ENCODE assay signal across 31 mouse cellular contexts in the genomic region with DNA sequence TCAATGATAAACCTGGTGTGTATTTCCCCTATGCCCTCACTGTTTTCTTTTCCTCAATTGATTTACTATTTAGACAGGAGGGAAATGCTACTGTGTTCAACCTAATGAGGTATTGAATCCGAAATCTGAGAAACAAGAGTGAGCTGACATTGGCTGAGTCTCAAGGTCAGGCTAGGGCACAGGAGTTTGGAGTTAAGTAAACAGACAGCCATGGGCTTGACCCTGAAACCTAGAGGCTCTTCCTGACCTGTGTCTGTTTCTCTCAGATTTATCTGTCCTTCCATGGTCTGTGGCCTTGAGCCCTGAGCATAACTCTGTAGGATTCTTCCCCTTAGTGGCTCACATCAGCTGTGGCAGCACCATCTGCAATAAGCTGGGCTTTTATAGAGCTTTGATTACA. TPM values are rescaled to one million over a fixed set of nuclear protein-coding genes. Genes with fewer than 3 reads are reported as not detected.
DNase-seq lines count a peak whose midpoint lies in the region; ATAC-seq and TF ChIP-seq lines count a peak whose summit lies in the region.
"Had no signal": no experiment of that assay in that cellular context is flagged by ENCODE, and none has a peak within 500 bp of the region (broad histone marks: within the 10 kb centered on the region; RNA-seq: fewer than 3 reads in every experiment).

No protein-coding gene starts in this region.

- H3K9ac ChIP-seq in liver, adult 2 months (ENCODE audit: low read depth, low read length): no peak overlapping the region
- no peak overlapping the region for H3K9ac ChIP-seq in liver, postnatal 0 days (replicated peaks)
- H3K9ac ChIP-seq: embryonic facial prominence, embryonic 13.5 days; forebrain, embryonic 15.5 days; hindbrain, embryonic 12.5 days; intestine, embryonic 15.5 days; limb, embryonic 13.5 days; liver, embryonic 15.5 days; midbrain, embryonic 13.5 days; neural tube, embryonic 13.5 days had no signal

- H3K79me2 ChIP-seq in liver, adult 2 months (ENCODE audit: control insufficient read depth, insufficient read depth, low read length): no peaks in the 10 kb centered on the region

- 12% methylated on average over 1 of the region's 1 CpGs for WGBS in liver, adult 2 months
- WGBS in liver, postnatal 0 days (ENCODE audit: insufficient replicate concordance): 54% methylated on average over 1 of the region's 1 CpGs

- no peaks in the 10 kb centered on the region for H3K9me3 ChIP-seq in liver, postnatal 0 days (ENCODE audit: low read length)
- H3K9me3 ChIP-seq: embryonic facial prominence, embryonic 13.5 days; forebrain, embryonic 10.5 days; forebrain, embryonic 15.5 days; heart, embryonic 10.5 days; hindbrain, embryonic 12.5 days; intestine, embryonic 15.5 days; limb, embryonic 13.5 days; liver, embryonic 15.5 days; midbrain, embryonic 13.5 days; neural tube, embryonic 13.5 days had no signal

- no peak overlapping the region for H3K4me2 ChIP-seq in liver, postnatal 0 days (ENCODE audit: low read depth, low read length)
- H3K4me2 ChIP-seq: embryonic facial prominence, embryonic 13.5 days; forebrain, embryonic 15.5 days; hindbrain, embryonic 12.5 days; intestine, embryonic 15.5 days; limb, embryonic 13.5 days; liver, embryonic 15.5 days; midbrain, embryonic 13.5 days; neural tube, embryonic 13.5 days had no signal

- no peaks in the 10 kb centered on the region for H3K36me3 ChIP-seq in liver, adult 2 months (ENCODE audit: control insufficient read depth, insufficient read depth, low read length)
- no peaks in the 10 kb centered on the region for H3K36me3 ChIP-seq in liver, postnatal 0 days (replicated peaks; ENCODE audit: insufficient read depth, low read length)
- H3K36me3 ChIP-seq: embryonic facial prominence, embryonic 13.5 days; forebrain, embryonic 10.5 days; forebrain, embryonic 15.5 days; G1E; heart, embryonic 10.5 days; hindbrain, embryonic 12.5 days; intestine, embryonic 15.5 days; limb, embryonic 13.5 days; liver, embryonic 15.5 days; midbrain, embryonic 13.5 days; neural tube, embryonic 13.5 days had no signal

- peaks cover 5% of the 10 kb centered on the region for H3K4me1 ChIP-seq in liver, adult 2 months (ENCODE audit: control insufficient read depth, insufficient read depth, low read length)
- no peaks in the 10 kb centered on the region for H3K4me1 ChIP-seq in liver, postnatal 0 days (ENCODE audit: insufficient read depth)
- H3K4me1 ChIP-seq: embryonic facial prominence, embryonic 13.5 days; forebrain, embryonic 10.5 days; forebrain, embryonic 15.5 days; heart, embryonic 10.5 days; hindbrain, embryonic 12.5 days; intestine, embryonic 15.5 days; limb, embryonic 13.5 days; liver, embryonic 15.5 days; megakaryocyte, embryonic 14.5 days; midbrain, embryonic 13.5 days; neural tube, embryonic 13.5 days had no signal

- TF ChIP-seq EP300 in liver, postnatal 0 days (IDR thresholded peaks at IDR 0.05; ENCODE audit: low read depth): no peak

- no peak overlapping the region for H3K27ac ChIP-seq in liver, adult 2 months (replicated peaks; ENCODE audit: insufficient read depth, low read depth, low read length)
- no peak overlapping the region for H3K27ac ChIP-seq in liver, postnatal 0 days (ENCODE audit: low read depth)
- H3K27ac ChIP-seq: embryonic facial prominence, embryonic 13.5 days; forebrain, embryonic 10.5 days; forebrain, embryonic 15.5 days; heart, embryonic 10.5 days; hindbrain, embryonic 12.5 days; hindbrain, postnatal 0 days; intestine, embryonic 15.5 days; limb, embryonic 13.5 days; liver, embryonic 15.5 days; midbrain, embryonic 13.5 days; neural tube, embryonic 13.5 days had no signal

- TF ChIP-seq CTCF in liver, adult 2 months (IDR thresholded peaks at IDR 0.05; ENCODE audit: low read depth, low read length): no peak
- no peak for TF ChIP-seq CTCF in liver, postnatal 0 days (IDR thresholded peaks at IDR 0.05; ENCODE audit: low read depth)

- TF ChIP-seq POLR2A in liver, adult 2 months (IDR thresholded peaks at IDR 0.05; ENCODE audit: extremely low read depth, insufficient read depth, low read length): no peak

- H3K27me3 ChIP-seq in liver, adult 2 months (ENCODE audit: control insufficient read depth, insufficient read depth, low read length): no peaks in the 10 kb centered on the region
- no peaks in the 10 kb centered on the region for H3K27me3 ChIP-seq in liver, postnatal 0 days (ENCODE audit: insufficient read depth, low read length)
- H3K27me3 ChIP-seq: embryonic facial prominence, embryonic 13.5 days; forebrain, embryonic 15.5 days; hindbrain, embryonic 12.5 days; intestine, embryonic 15.5 days; limb, embryonic 13.5 days; liver, embryonic 15.5 days; megakaryocyte, embryonic 14.5 days; midbrain, embryonic 13.5 days; neural tube, embryonic 13.5 days had no signal

- ATAC-seq in liver, postnatal 0 days: peak; percentile 43; the same call in 1 of the 2 replicates
- ATAC-seq: forebrain, embryonic 15.5 days; hindbrain, postnatal 0 days; intestine, embryonic 15.5 days; midbrain, embryonic 13.5 days had no signal

- H3K4me3 ChIP-seq in liver, adult 2 months (ENCODE audit: insufficient read depth, low read depth, low read length): no peak overlapping the region
- no peak overlapping the region for H3K4me3 ChIP-seq in liver, postnatal 0 days (ENCODE audit: low read depth, low read length)
- H3K4me3 ChIP-seq: embryonic facial prominence, embryonic 13.5 days; forebrain, embryonic 10.5 days; forebrain, embryonic 15.5 days; heart, embryonic 10.5 days; hindbrain, embryonic 12.5 days; intestine, embryonic 15.5 days; limb, embryonic 13.5 days; liver, embryonic 15.5 days; megakaryocyte, embryonic 14.5 days; midbrain, embryonic 13.5 days; neural tube, embryonic 13.5 days had no signal

- DNase-seq in adrenal gland, adult 2 months: peak; percentile 46
- no peak for DNase-seq in adrenal gland, postnatal 4 days (ENCODE audit: low spot score in 2 of 2)
- DNase-seq in liver, adult 2 months (ENCODE audit: extremely low read depth, low read depth, low spot score): peak; percentile 79
- no peak for DNase-seq in liver
- peak; percentile 2 for DNase-seq in adrenal gland, postnatal 25 days
- no peak for DNase-seq in liver, postnatal 0 days
- no peak for DNase-seq in spleen, adult 12 weeks (ENCODE audit: low spot score)
- no peak for DNase-seq in thymus, postnatal 0 days (ENCODE audit: low spot score)
- DNase-seq: cerebellum, adult 8-10 months; cerebellum, postnatal 36 days; gastrocnemius, postnatal 25 days; heart, adult 11 months; heart, postnatal 36 days; kidney, adult 9 months; kidney, postnatal 4 days; lung, postnatal 4 days; right cerebral cortex, adult 18-20 months; thymus, postnatal 25 days had no signal

RNA-seq across cellular contexts. Expression of gene Rgs7, which starts 37.6 kb away (rescaled TPM):
- 10 to 100 TPM; 22.3 TPM for total RNA-seq in adrenal gland, adult 2 months (2021)
- polyA plus RNA-seq in adrenal gland, adult 2 months (2012; rRNA removed): 2.1 and 2.7 TPM in 2 replicates
- 1 to 10 TPM; 6.9 to 9.2 TPM for total RNA-seq in adrenal gland, postnatal 4 days (2021)
- total RNA-seq in liver, adult 2 months (2014; rRNA removed): 0.09 and 0.40 TPM in 2 replicates
- polyA plus RNA-seq in liver, adult 2 months (2012; rRNA removed): 0.11 TPM in 1 of 2 replicates, not detected in the other
- 11.2 and 12.1 TPM in 2 replicates for total RNA-seq in adrenal gland, postnatal 25 days (2021)
- polyA plus RNA-seq in liver, postnatal 0 days (2015; fragmentation: Nextera tagmentation; extraction: Ambion mirVana): not detected in 2 replicates
- 0.12 TPM in 1 of 2 replicates, not detected in the other for polyA plus RNA-seq in thymus, postnatal 0 days (2015; fragmentation: Nextera tagmentation; extraction: Ambion mirVana)
- polyA plus RNA-seq: G1E; liver, embryonic 15.5 days had no signal

Comparison
In these comparisons a context has a peak if more than half of its experiments do, and no peak if none do; other contexts are left out.
1. DNase-seq: peak in adrenal gland, adult 2 months (single experiment), liver, adult 2 months (single experiment) and adrenal gland, postnatal 25 days (single experiment); none in adrenal gland, postnatal 4 days (0 of 2), liver (single experiment), liver, postnatal 0 days (single experiment), spleen, adult 12 weeks (single experiment) and thymus, postnatal 0 days (single experiment).